Mouse (Mus musculus) liver, postnatal 0 days (tissue): ENCODE measurements around the gene Gm5447.

Source experiments
- CTCF ChIP-seq: sonication (generic); IDR thresholded peaks from 2 replicates; pipeline ENCODE4 v1.5.1; 2016; ENCODE audit warnings: antibody characterized with exemption, low read depth
- EP300 ChIP-seq: IDR thresholded peaks from 2 replicates; pipeline ENCODE4 v1.6.1; 2016; ENCODE audit warnings: antibody characterized with exemption, low read depth, mild to moderate bottlenecking

DNA sequence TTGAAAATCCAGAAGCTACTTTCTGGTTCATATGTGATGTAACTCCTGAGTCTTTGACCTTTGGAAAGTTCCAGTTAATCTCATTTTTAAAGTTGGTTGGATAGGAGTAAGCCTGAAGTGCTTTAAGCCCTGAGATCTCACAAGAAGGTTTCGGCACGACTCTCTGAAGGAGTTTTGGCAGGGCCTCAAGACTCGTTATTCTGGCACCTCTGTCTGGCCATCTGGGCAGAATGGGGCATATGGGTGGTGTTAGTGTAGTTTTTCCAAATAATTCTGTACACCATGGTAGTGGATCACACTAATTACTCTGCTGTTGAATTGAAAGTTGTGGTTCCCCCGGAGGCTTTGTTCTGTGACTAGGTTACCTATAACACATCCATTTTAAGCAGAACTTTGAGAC, 4.2 kb downstream of the Gm5447 start:
- TF ChIP-seq CTCF (no peak), EP300 (no peak)
